Mouse (Mus musculus) mature B cell (primary cell): Measurements from ENCODE around the gene Gm44579.

Experiments
- in situ Hi-C: fragments of 300-500 bp; cut with MboI; formaldehyde crosslinking; loops from 2 replicates; pipeline ENCODE4 v1.14.3; 2019

The Gm44579 gene

DNA sequence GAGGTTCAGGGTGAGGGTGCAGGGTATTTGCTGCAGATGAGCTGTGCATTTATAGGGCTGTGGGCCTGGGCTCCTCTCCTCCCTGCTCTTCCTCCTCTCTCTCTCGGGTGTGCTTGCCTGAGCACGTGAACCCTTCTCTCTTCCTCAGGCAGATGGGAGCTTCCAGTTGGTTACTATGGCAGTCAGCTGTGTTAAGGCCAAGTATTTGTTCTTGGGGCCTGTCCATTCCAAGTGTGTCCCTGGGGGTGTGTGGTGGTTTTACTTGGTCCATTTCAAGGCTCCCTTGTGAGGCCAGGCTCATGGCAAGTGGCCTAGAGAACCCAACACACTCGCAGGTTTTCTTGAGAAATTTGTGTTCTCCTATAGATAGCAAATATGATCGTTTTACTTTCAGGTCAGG is at the start of gene Gm44579, which contains the start of gene Olfr287:
Gene Gm44579, minus strand, starts transcription at position 101 of the 400 bp plus-strand sequence.
Gene Olfr287, minus strand, starts transcription at position 180 of the 400 bp plus-strand sequence.
- in situ Hi-C loops = no loop called here

DNA sequence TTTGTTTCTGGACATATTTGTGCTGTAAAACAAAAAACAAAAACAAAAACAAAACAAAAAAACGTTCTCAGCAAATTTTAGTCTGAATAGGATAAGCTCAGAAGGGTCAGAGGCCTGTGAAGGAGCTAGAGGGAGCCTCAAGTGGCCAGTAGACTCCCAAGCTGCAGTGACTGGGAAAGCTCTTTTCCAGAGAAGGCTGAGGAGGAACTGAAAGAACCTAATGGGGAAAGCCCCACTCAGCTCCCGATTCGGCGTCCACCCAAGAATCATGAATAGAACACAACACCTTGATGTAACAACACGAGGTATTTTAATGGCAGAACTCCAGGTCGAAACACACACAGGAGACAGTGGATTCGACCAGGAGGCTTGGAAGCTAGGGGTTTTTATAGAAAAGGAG is 37.0 kb upstream of the Gm44579 start:
- in situ Hi-C loops = no loop called here

DNA sequence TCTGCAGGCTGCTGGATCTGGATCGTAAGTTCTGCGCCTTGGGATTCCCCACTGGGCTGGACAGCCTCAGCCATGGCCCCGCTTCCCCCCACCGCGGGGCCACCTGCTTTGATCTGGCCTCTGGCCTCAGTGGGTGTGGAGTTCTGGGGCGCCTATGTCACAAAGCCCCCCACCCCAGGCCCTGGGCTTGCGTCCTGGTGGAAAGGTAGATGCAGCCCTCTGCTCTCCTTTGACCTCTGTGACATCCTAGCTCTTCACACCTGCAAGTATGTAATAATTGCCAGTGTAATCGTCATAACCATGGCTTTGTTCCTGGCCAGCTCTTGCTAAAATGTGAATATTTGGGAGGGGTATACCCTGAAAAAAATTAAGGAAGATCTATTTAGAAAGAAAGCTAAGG is 36.4 kb upstream of the Gm44579 start, which contains the start of gene H1fnt:
Gene H1fnt, minus strand, starts transcription at position 101 of the 400 bp plus-strand sequence.
- in situ Hi-C loops = no loop called here

DNA sequence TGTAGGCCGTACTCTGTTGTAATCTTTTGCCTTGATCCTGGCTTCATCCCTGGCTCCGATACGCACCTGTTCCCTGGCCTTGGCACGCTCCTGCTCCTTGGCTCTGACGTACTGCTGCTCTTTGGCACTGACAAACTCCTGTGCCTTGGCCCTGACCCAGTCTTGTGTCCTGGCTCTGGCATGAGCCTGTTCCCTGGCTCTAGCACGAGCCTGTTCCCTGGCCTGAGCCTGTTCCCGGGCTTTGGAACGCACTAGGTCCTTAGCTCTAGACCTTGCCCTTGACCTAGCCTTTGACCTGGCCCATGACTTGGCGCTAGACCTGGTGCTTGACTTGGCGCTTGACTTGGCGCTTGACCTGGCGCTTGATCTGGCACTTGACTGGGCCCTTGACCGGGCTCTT is 35.5 kb upstream of the Gm44579 start:
- in situ Hi-C loops = no loop called here

GRCm38 (mm10) chr15:98235442-98235841 is 14.7 kb upstream of the Gm44579 start:
- in situ Hi-C loops = no loop called here

DNA sequence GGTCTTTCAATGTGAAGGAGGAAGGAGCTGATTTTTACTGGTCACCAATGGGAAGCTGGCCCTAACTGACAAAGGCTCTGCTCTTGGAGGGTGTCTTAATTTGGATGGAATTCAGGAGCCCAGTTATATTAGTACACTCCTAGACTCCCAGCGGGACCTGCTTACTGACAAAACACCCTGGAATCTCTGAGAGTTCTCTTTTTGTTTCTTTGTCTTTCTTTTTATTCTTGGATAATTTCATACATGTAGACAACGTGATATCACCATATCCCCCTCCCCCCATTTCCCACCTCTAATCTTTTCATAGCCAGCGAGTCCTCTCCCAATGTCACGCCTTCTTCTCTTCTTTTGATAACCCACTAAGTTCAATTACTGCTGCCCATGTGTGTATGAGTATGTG is 13.6 kb upstream of the Gm44579 start, which contains the start of gene Olfr286:
Gene Olfr286, minus strand, starts transcription at position 101 of the 400 bp plus-strand sequence.
- in situ Hi-C loops = no loop called here

DNA sequence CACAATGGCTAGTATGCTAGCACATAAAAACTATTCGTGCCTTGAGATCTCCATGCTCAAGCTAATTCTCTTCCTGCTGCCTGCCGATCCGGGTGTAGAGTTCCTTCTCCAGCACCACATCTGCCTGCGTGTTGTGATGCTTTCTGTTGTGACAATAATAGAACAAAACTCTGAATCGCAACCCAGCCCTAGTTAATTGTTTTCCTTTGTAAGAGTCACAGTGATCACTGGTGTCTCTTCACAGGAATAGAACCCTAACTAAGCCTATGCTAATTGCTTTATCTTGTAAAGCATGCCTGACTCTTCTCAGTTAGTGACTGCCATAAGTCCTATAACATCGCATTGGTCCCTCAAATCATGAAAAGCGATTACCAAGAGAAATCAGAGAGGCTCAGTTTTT is 5.3 kb upstream of the Gm44579 start:
- in situ Hi-C loops = no loop called here

GRCm38 (mm10) chr15:98225610-98226009 is 4.8 kb upstream of the Gm44579 start:
- in situ Hi-C loops = no loop called here

DNA sequence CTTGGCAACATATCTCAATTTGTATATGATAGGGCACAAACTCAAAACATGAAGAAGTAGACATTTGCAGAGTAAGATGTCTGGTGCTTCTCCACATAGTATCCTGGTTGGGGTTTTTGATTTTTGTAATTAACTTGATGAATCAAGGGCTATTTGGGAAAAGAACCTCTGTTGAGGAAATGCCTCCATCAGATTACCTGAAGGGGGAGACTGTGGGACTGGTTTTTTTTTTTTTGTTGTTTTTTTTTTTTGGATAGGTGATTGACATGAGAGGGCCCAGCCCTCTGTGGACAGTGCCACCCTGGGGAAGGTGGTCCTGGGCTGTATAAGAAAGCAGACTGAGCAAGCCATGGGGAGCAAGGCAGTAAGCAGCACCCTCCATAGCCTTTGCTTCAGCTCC is 1.6 kb upstream of the Gm44579 start:
- in situ Hi-C loops = no loop called here

DNA sequence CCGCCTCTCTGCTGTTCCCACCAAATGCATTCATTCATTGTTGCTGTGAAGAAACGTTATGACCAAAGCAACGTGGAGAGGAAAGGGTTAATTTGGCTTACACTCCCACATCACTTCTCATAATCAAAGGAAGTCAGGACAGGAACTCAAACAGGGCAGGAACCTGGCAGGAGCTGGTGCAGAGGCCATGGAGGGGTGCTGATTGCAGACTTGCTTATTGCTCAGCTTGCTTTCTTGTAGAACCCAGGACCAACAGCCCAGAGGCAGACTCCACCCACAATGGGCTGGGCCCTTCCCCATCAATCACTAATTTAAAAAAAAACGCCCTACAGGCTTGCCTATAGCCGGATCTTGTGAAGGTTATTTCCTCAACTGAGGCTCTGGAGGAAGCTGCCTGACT is 6.6 kb downstream of the Gm44579 start:
- in situ Hi-C loops = no loop called here

DNA sequence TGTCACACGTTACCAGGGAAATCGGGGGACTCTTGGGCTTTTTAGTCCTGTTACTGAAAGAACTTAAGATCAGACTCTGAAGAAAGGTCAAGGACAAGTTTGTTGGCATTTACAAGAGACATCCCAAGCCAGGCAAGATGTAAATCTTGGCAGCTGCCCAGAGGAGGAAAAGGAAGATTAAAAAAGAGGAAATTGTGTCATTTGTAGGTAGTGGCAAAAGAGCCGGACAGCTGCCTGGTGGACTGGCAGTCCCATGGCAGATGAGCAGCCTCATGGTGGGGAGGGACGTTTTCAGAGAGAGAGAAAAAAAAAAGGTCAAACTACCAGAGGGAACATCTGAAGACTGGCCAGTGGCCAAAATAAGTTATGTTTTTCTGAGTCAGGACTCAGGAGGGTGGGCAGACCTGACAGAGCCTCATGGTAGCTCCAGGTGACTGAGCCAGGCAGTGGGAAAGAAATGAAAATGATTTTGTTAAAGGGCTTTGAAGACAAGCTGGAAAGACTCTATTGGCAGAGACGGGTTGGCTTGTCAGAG is 7.4 kb downstream of the Gm44579 start:
- in situ Hi-C loops = no loop called here

DNA sequence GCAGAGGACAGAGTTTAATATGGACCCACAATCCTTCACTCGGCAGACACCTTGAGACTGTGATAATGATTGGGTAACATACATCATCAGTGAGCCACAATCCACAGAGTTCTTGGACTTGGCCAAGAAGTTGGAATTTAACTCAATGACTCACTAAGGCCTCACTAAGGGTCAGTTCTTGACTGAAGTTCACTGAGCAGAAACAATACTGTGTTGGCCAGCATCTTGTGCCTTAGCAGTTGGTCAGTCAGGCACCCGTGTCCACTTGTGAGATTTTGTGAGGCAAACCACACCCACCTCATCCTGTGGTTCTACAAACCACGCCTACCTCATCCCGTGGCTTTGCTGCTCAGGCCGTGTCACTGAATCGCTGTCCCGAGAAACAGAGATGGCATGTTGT is 11.1 kb downstream of the Gm44579 start:
- in situ Hi-C loops = no loop called here

GRCm38 (mm10) chr15:98195442-98195841 is 25.3 kb downstream of the Gm44579 start, which contains the start of gene Olfr288:
TSS of gene Olfr288 (minus strand) at chr15:98195542.
- in situ Hi-C loops = no loop called here

DNA sequence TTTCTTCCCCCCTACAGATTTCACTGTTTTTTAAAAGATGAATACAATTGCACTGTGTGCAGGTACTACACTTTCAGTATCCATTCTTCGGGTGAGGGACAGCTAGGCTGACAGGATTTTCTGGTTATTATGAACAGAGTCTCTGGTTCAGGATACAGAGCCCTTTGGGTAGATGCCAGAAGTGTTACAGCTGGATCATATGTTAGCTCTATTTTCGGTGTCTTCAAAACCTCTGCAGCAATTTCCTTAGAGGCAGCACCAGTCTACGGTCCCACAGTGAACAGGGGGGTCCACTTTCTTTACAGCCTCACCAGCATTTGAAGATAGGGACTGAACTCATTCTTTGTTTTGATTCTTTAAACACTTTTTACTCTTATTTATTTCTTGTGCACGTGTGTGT is 36.3 kb downstream of the Gm44579 start:
- in situ Hi-C loops = no loop called here

DNA sequence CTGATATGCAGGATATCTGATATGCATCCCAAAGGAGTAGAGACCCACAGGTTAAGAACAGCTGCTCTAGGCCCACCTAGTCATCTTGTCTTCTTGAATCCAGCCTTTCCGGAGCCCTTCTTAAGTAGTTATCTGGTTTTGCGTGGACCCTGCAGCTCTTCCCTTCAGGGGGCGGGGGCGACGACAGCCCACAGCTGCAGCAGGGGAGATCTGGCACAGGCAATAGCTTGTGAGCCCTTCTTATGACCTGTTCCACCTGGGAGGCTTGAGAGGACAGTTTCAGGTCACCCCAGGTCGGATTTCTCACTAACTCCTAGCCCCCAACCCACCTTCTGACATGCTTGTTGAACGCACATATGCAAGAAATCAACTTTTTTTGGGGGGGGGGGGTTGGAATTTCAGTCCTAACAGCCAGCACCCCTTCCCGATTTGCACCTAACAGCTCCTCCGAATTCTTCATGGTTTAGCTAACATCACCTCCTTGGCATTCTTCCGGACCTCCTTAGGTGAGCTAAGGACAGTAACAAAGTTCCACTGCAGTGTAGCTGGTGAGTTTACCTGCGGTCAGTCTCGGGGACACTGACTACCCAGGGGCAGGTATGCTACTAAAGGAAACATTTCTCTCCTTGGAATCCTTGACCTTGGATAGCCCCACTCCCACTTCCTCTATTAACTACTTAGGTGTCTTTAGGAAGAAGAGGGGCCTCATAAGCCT is 38.8 kb downstream of the Gm44579 start:
- in situ Hi-C loops = no loop called here

DNA sequence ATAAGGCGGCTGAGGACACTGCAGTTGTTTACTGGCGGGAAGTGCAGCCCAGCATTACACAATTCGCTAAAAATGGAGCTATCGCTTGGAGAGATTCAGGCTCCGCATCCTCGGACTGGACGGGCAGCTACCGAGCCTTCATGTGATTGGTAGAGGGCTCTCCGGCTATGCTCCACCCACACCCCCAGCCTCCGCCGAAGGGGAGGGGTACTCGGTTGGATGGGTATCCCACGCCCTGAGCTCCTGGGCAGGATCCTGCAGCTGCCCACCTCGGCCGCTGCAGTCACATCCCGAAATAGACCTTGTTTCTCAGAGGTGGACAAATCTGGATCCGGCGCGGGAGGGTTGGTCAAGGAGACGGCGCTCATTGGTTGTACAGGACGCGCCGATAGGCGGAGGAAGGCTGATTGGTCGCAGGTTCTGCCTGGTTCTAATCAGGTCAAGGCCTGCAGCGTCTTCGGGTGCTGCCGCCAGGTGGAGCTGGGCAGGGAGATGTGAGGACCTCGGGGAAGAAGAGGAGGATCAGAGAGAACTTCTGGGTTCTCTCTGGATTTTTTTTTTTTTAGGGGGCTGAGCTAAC is 39.6 kb downstream of the Gm44579 start:
- in situ Hi-C loops = no loop called here

GRCm38 (mm10) chr15:98180567-98181131 is 40.1 kb downstream of the Gm44579 start:
- in situ Hi-C loops = no loop called here

DNA sequence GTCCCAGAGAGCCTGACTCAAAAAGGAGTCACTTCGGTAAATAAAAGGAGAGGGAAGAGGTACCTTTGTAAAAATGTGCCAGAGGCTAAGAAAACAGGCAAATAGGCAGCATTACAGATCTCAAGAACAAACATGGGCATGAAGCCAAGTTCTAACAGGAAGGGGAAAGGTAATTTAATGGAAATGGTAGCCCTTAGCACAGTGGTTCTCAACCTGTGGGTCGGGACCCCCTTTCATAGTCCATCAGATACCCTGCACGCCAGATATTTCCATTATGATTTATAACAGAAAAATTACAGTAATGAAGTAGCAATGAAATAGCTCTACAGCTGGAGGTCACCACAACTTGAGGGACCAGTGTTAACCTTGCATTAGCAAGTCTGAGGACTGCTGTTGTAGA is 43.5 kb downstream of the Gm44579 start:
- in situ Hi-C loops = no loop called here

DNA sequence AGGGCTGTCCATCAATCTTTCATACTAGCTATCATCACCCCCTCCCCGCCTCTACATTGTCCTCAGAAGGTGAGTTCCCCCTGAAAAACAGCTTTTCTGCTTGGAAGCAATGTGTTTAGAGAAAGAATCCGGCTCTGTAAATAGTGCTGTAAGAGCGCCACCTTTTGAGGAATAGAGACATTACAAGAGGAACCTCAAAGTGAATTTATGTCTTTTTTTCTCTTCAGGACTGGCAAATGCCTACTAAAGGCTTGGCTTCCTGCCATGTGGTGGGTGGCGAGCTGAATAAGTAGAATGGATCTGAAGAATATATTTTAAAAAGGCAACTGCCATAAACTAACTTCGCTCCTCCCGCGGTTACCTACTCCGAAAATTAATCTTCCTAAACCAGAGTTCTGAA is 47.0 kb downstream of the Gm44579 start:
- in situ Hi-C loops = no loop called here

- in situ Hi-C loops = no loop called here
Measured at GRCm38 (mm10) chr15:98172113-98172512, 48.7 kb downstream of the Gm44579 start.

GRCm38 (mm10) chr15:98170917-98171316 is 49.9 kb downstream of the Gm44579 start:
- in situ Hi-C loops = no loop called here

DNA sequence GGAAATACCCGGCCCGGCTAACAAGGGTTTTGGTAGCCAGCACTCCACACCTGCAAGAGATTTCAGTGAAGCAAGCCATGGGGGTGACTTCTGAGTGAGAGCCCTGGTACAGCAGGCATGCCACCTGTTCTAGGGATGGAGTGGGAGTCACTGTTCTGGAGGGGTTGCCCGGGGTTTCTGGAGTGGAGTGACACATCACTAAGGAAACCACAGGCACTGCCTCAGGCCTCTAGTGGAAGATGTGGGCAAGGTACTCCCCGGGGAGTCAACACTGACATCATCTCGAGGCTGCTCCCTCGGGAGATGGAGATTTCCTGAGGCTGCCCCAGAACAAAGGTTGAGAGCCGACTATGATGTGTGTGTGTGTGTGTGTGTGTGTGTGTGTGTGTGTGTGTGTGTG is 50.4 kb downstream of the Gm44579 start:
- in situ Hi-C loops = no loop called here

DNA sequence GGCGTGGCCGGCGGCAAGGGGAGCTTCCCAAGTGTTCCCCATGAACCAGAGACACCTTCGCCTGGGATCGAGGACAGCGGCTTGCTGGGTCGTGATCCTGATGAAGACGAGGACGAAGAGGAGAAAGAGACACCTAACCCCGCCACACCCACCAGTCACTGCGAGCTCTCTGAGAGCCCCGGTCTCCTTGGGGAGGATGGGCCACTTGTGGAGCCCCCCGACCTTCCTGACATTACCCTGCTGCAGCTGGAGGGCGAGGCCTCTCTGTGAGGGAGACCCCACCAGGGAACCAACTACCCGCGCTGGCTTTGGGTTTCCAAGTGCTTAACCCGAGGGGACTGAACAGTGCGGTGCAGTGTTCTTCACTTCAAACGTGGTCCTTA is 52.2 kb downstream of the Gm44579 start:
- in situ Hi-C loops = no loop called here
